ENCODE assay signal across 16 mouse cellular contexts in the genomic region with DNA sequence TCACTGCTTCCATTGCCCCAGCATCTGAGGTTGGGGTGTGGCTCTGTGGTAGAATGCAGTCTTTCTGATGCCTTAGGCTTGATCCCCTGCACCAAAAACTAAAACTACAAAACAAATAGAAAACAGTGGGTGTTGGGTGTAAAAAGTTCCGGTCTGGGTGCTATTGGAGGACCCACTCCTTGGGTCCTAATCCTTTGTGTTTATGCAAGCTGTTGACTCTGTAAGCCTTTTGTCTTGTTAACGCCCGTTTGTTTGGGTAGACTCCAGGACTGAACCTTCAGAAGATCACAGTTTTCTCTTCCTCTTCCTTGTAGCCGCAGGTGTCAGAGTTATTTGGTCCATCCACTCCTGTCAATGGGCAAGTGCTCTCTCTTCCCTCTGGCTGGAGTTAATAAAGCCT. TPM values are rescaled to one million over a fixed set of nuclear protein-coding genes. Genes with fewer than 3 reads are reported as not detected.
"Had no signal": no experiment of that assay in that cellular context is flagged by ENCODE, and none has a peak within 500 bp of the region (broad histone marks: within the 10 kb centered on the region; RNA-seq: fewer than 3 reads in every experiment).

No protein-coding gene starts in this region.

- H3K4me2 ChIP-seq: limb, embryonic 15.5 days; liver, embryonic 13.5 days; midbrain, embryonic 13.5 days had no signal

- ATAC-seq: midbrain, embryonic 13.5 days had no signal

- H3K36me3 ChIP-seq: limb, embryonic 15.5 days; liver, embryonic 13.5 days; midbrain, embryonic 13.5 days had no signal

- H3K9ac ChIP-seq: limb, embryonic 15.5 days; liver, embryonic 13.5 days; midbrain, embryonic 13.5 days had no signal

- DNase-seq: kidney, adult 9 months; kidney, postnatal 36 days; layer of hippocampus, adult 9-11 months; layer of hippocampus, postnatal 36 days; liver, embryonic 13.5 days; lung, adult 18-20 months; right cerebral cortex, adult 18-20 months; right cerebral cortex, postnatal 25 days; thymus, adult 18-20 months; thymus, postnatal 14 days had no signal

- H3K4me3 ChIP-seq: limb, embryonic 15.5 days; liver, embryonic 13.5 days; midbrain, embryonic 13.5 days had no signal

- H3K27me3 ChIP-seq: limb, embryonic 15.5 days; liver, embryonic 13.5 days; midbrain, embryonic 13.5 days had no signal

- H3K27ac ChIP-seq: kidney, postnatal 0 days; limb, embryonic 15.5 days; liver, embryonic 13.5 days; midbrain, embryonic 13.5 days had no signal

- H3K9me3 ChIP-seq: limb, embryonic 15.5 days; liver, embryonic 13.5 days; midbrain, embryonic 13.5 days had no signal

RNA-seq across cellular contexts. Expression of a gene that starts 27.0 kb away (rescaled TPM):
- polyA plus RNA-seq: limb, embryonic 11.5 days; liver, embryonic 13.5 days; midbrain, embryonic 13.5 days; midbrain, postnatal 0 days; neural tube, embryonic 14.5 days had no signal

RNA-seq across cellular contexts. Expression of a gene that starts 59.0 kb away (rescaled TPM):
- polyA plus RNA-seq: limb, embryonic 11.5 days had no signal
